Mouse (Mus musculus) neural tube, embryonic 11.5 days (tissue): ENCODE results near the gene Rnf214. TPM values are rescaled to one million over a fixed set of nuclear protein-coding genes. Genes with fewer than 3 reads are reported as not detected.

ENCODE experiments used
- ATAC-seq: fragments of 200-750 bp; cut with Nextera tagmentation; 2 replicates; pipeline ENCODE4 v1.8.0; 2017; ENCODE audit warnings: moderate number of reproducible peaks, mild to moderate bottlenecking, moderate TSS enrichment, moderate library complexity; ENCODE audit not compliant: insufficient read depth, low FRiP score, low TSS enrichment
- DNase-seq: peaks from one replicate; pipeline ENCODE4 v3.0.0-alpha.2; 2015; ENCODE audit warnings: low spot score
- H3K27ac ChIP-seq: fragments of 300-500 bp; sonication (generic); 2 replicates; pipeline ENCODE4 v1.5.1; 2014; ENCODE audit warnings: low read depth, mild to moderate bottlenecking, low read length
- H3K27me3 ChIP-seq: fragments of 300-500 bp; sonication (generic); 2 replicates; pipeline ENCODE4 v1.6.1; 2014; ENCODE audit warnings: mild to moderate bottlenecking, low read length, mixed read lengths; ENCODE audit not compliant: control insufficient read depth, insufficient read depth
- H3K36me3 ChIP-seq: fragments of 300-500 bp; sonication (generic); 2 replicates; pipeline ENCODE4 v1.6.1; 2014; ENCODE audit warnings: mild to moderate bottlenecking, low read length, moderate library complexity, mixed read lengths; ENCODE audit not compliant: control insufficient read depth, insufficient read depth
- H3K4me1 ChIP-seq: fragments of 300-500 bp; sonication (generic); 2 replicates; pipeline ENCODE4 v1.6.1; 2014; ENCODE audit warnings: low read length, mixed read lengths; ENCODE audit not compliant: control insufficient read depth, insufficient read depth
- H3K4me2 ChIP-seq: fragments of 300-500 bp; sonication (generic); 2 replicates; pipeline ENCODE4 v1.6.1; 2014; ENCODE audit warnings: low read depth, mild to moderate bottlenecking, moderate library complexity
- H3K4me3 ChIP-seq: fragments of 300-500 bp; sonication (generic); 2 replicates; pipeline ENCODE4 v1.5.1; 2014; ENCODE audit warnings: low read depth, low read length
- H3K9ac ChIP-seq: fragments of 300-500 bp; sonication (generic); 2 replicates; pipeline ENCODE4 v1.6.1; 2014; ENCODE audit warnings: mild to moderate bottlenecking, low read length
- H3K9me3 ChIP-seq: fragments of 300-500 bp; sonication (generic); 2 replicates; pipeline ENCODE4 v1.6.1; 2016; ENCODE audit warnings: low read length; ENCODE audit not compliant: control insufficient read depth
- WGBS: fragments of 180-500 bp; shearing (Covaris S2); extraction: QIAGEN DNeasy Blood & Tissue Kit; methylation state at CpG from one replicate; pipeline ENCODE4 v1.1.7; 2014; 5-methylcytosine and 5-hydroxymethylcytosine counted together
- microRNA-seq: library from miRNA; unstranded; fragments of <30 nt; microRNA quantifications from one replicate; pipeline ENCODE4, GENCODE M21; 2016
- polyA plus RNA-seq: library from polyadenylated mRNA; unstranded; fragments of >200 nt; fragmentation: Nextera tagmentation; extraction: Ambion mirVana; gene quantifications from 2 replicates; pipeline ENCODE4 v1.2.1, GENCODE M21; 2014

The Rnf214 gene
- polyA plus RNA-seq, 1 experiment from 2014 or later: 71.6 TPM

- Histone ChIP-seq H3K4me2 (no peak overlapping the region), H3K9me3 (no peaks in the 10 kb centered on the region), H3K36me3 (peaks cover 3% of the 10 kb centered on the region), H3K4me3 (no peak overlapping the region), H3K27me3 (no peaks in the 10 kb centered on the region), H3K27ac (no peak overlapping the region), H3K4me1 (no peaks in the 10 kb centered on the region), H3K9ac (no peak overlapping the region)
- no peak for DNase-seq
- WGBS: 84% methylated on average over 9 of the region's 9 CpGs
- no peak for ATAC-seq
Measured at GRCm38 (mm10) chr9:45818406-45819011, 88.2 kb downstream of the Rnf214 start.

DNA sequence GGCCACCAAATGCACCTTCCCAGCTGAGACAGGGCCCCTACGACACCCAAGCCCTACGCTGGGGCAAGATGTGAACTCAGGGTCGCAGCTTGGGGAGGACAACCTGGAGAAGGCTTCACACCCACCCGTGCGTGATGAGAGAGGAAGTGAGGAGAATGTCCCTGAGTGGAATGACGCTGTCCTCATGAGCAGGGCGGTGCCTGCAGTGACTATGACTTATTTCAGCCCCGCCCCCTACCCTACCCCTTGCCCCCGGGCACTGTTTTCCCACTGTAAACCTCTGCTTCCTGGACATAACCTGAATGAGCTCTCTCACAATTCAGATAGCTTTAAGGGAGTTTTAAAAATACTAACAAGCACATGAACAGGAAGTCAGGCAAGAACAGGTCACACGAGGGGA lies 91.2 kb downstream of the Rnf214 start:
- no peak for ATAC-seq
- Histone ChIP-seq H3K4me3 (no peak overlapping the region), H3K36me3 (peaks cover 3% of the 10 kb centered on the region), H3K4me2 (no peak overlapping the region), H3K9me3 (no peaks in the 10 kb centered on the region), H3K9ac (no peak overlapping the region), H3K4me1 (no peaks in the 10 kb centered on the region), H3K27ac (no peak overlapping the region), H3K27me3 (no peaks in the 10 kb centered on the region)
- no peak for DNase-seq
- WGBS: 84% methylated on average over 10 of the region's 10 CpGs

- Histone ChIP-seq H3K9ac (no peak overlapping the region), H3K4me1 (no peaks in the 10 kb centered on the region), H3K27me3 (no peaks in the 10 kb centered on the region), H3K4me2 (no peak overlapping the region), H3K9me3 (no peaks in the 10 kb centered on the region), H3K36me3 (peaks cover 3% of the 10 kb centered on the region), H3K27ac (no peak overlapping the region), H3K4me3 (no peak overlapping the region)
- WGBS: 87% methylated on average over 9 of the region's 9 CpGs
- DNase-seq: no peak
- no peak for ATAC-seq
Measured at GRCm38 (mm10) chr9:45815113-45815512, 91.6 kb downstream of the Rnf214 start.

Small RNAs within 50 kb of the gene (microRNA-seq; reads per million reads assigned to microRNA genes)
- gene Mir7087: not detected

Other genes starting within 250 kb of the Rnf214 start
- gene Cep164, start 78.2 kb downstream of the Rnf214 start, polyA plus RNA-seq: 14.0 and 19.7 TPM in 2 replicates
- 30.6 and 32.2 TPM in 2 replicates for gene Bace1, start 68.3 kb downstream of the Rnf214 start, polyA plus RNA-seq
- 17.6 and 18.1 TPM in 2 replicates for gene Pcsk7, start 414 bp downstream of the Rnf214 start, polyA plus RNA-seq
- gene Tagln, start 29.1 kb upstream of the Rnf214 start, polyA plus RNA-seq: 13.5 and 19.2 TPM in 2 replicates
- gene Sidt2, start 48.3 kb upstream of the Rnf214 start, polyA plus RNA-seq: 28.7 and 34.7 TPM in 2 replicates
- gene Pafah1b2, start 105.8 kb upstream of the Rnf214 start, polyA plus RNA-seq: 277 and 283 TPM in 2 replicates
- gene Sik3, start 105.9 kb upstream of the Rnf214 start, polyA plus RNA-seq: 10.5 and 10.8 TPM in 2 replicates